Mouse (Mus musculus) lung, postnatal 0 days (tissue): ENCODE data around the gene Adprh. TPM values are rescaled to one million over a fixed set of nuclear protein-coding genes. Genes with fewer than 3 reads are reported as not detected.

Experiments used
- ATAC-seq: fragments of 200-750 bp; cut with Nextera tagmentation; 2 replicates; pipeline ENCODE4 v1.8.0; 2017; ENCODE audit warnings: moderate library complexity
- DNase-seq: peaks from one replicate; pipeline ENCODE4 v3.0.0-alpha.2; 2016; ENCODE audit warnings: low spot score
- H3K27ac ChIP-seq: fragments of 300-500 bp; sonication (generic); 2 replicates; pipeline ENCODE4 v1.5.1; 2014; ENCODE audit warnings: antibody characterized with exemption, mild to moderate bottlenecking, low read length, mixed read lengths
- H3K27me3 ChIP-seq: fragments of 300-500 bp; sonication (generic); replicated peaks from 2 replicates; pipeline ENCODE4 v1.6.1; 2014; ENCODE audit warnings: low read length, mixed read lengths; ENCODE audit not compliant: insufficient read depth
- H3K36me3 ChIP-seq: fragments of 300-500 bp; sonication (generic); 2 replicates; pipeline ENCODE4 v1.6.1; 2014; ENCODE audit warnings: low read length, mixed read lengths; ENCODE audit not compliant: insufficient read depth
- H3K4me1 ChIP-seq: fragments of 300-500 bp; sonication (generic); 2 replicates; pipeline ENCODE4 v1.6.1; 2014; ENCODE audit warnings: antibody characterized with exemption, low read depth, low read length, mixed read lengths; ENCODE audit not compliant: insufficient read depth
- H3K4me2 ChIP-seq: fragments of 300-500 bp; sonication (generic); replicated peaks from 2 replicates; pipeline ENCODE4 v1.6.1; 2014; ENCODE audit warnings: low read depth, mild to moderate bottlenecking, low read length, moderate library complexity, mixed read lengths
- H3K4me3 ChIP-seq: fragments of 300-500 bp; sonication (generic); 2 replicates; pipeline ENCODE4 v1.5.1; 2014; ENCODE audit warnings: low read depth, low read length
- H3K9ac ChIP-seq: fragments of 300-500 bp; sonication (generic); replicated peaks from 2 replicates; pipeline ENCODE4 v1.6.1; 2014; ENCODE audit warnings: low read depth, mild to moderate bottlenecking
- H3K9me3 ChIP-seq: fragments of 300-500 bp; sonication (generic); 2 replicates; pipeline ENCODE4 v1.6.1; 2016; ENCODE audit warnings: low read length, mixed read lengths
- CTCF ChIP-seq: IDR thresholded peaks from 2 replicates; pipeline ENCODE4 v1.5.1; 2016; ENCODE audit warnings: antibody characterized with exemption, mild to moderate bottlenecking
- EP300 ChIP-seq: IDR thresholded peaks from 2 replicates; pipeline ENCODE4 v1.6.1; 2016; ENCODE audit warnings: antibody characterized with exemption, mild to moderate bottlenecking, control low read depth
- WGBS: fragments of 180-500 bp; shearing (Covaris S2); extraction: QIAGEN DNeasy Blood & Tissue Kit; methylation state at CpG from one replicate; pipeline ENCODE4 v1.1.7; 2014; 5-methylcytosine and 5-hydroxymethylcytosine counted together
- polyA plus RNA-seq: library from polyadenylated mRNA; unstranded; fragments of >200 nt; fragmentation: Nextera tagmentation; extraction: Ambion mirVana; gene quantifications from 2 replicates; pipeline ENCODE4 v1.2.1, GENCODE M21; 2015

Adprh gene
- polyA plus RNA-seq, 1 experiment from 2014 or later: 59.9 TPM

GRCm38 (mm10) chr16:38395060-38395730 is 57.3 kb downstream of the Adprh start:
- no peak overlapping the region for H3K9ac ChIP-seq
- 0 out of 2 replicates have a peak overlapping the region, but pooled peaks have one; percentile 20 for H3K27ac ChIP-seq
- no peaks in the 10 kb centered on the region for H3K27me3 ChIP-seq
- TF ChIP-seq CTCF (no peak), EP300 (no peak)
- peaks cover 5% of the 10 kb centered on the region; the same call in 1 of the 2 replicates for H3K4me1 ChIP-seq
- whole genome bisulfite sequencing: 49% methylated on average over 6 of the region's 6 CpGs
- peak; percentile 24 for DNase-seq
- ATAC-seq: no peak
- no peaks in the 10 kb centered on the region for H3K9me3 ChIP-seq
- no peak overlapping the region for H3K4me2 ChIP-seq
- no peaks in the 10 kb centered on the region for H3K36me3 ChIP-seq
- H3K4me3 ChIP-seq: no peak overlapping the region

GRCm38 (mm10) chr16:38394191-38394618 is 58.3 kb downstream of the Adprh start:
- no peaks in the 10 kb centered on the region for H3K27me3 ChIP-seq

More at GRCm38 (mm10) chr16:38394191-38394618, 58.3 kb downstream of the Adprh start:
- H3K36me3 ChIP-seq: no peaks in the 10 kb centered on the region
- DNase-seq: peak; percentile 46
- TF ChIP-seq CTCF (no peak), EP300 (0 out of 2 replicates have a peak, but pooled peaks have one; percentile 25)
- no peak overlapping the region for H3K9ac ChIP-seq
- no peak overlapping the region for H3K4me2 ChIP-seq
- H3K27ac ChIP-seq: no peak overlapping the region
- H3K4me3 ChIP-seq: no peak overlapping the region
- no peaks in the 10 kb centered on the region for H3K9me3 ChIP-seq
- ATAC-seq: no peak
- H3K4me1 ChIP-seq: no peaks in the 10 kb centered on the region
- 85% methylated on average over 8 of the region's 8 CpGs for WGBS

Other genes starting within 250 kb of the Adprh start
- 0.05 and 0.10 TPM in 2 replicates for gene Nr1i2, start 157.9 kb downstream of the Adprh start, polyA plus RNA-seq
- 2.6 and 3.7 TPM in 2 replicates for gene Maats1, start 110.6 kb downstream of the Adprh start, polyA plus RNA-seq
- gene Cox17, start 105.7 kb downstream of the Adprh start, polyA plus RNA-seq: 205 and 218 TPM in 2 replicates
- gene Gm21987, start 105.7 kb downstream of the Adprh start, polyA plus RNA-seq: not detected in 2 replicates
- gene Popdc2, start 90.5 kb downstream of the Adprh start, polyA plus RNA-seq: 4.7 and 6.5 TPM in 2 replicates
- gene Pla1a, start 19.6 kb downstream of the Adprh start, polyA plus RNA-seq: 1.2 and 1.6 TPM in 2 replicates
- gene Cd80, start 2.9 kb upstream of the Adprh start, polyA plus RNA-seq: 0.14 and 0.25 TPM in 2 replicates
- gene Timmdc1, start 70.0 kb upstream of the Adprh start, polyA plus RNA-seq: 16.7 and 17.6 TPM in 2 replicates
- gene Poglut1, start 97.6 kb upstream of the Adprh start, polyA plus RNA-seq: 19.4 and 22.4 TPM in 2 replicates
- 45.2 and 45.9 TPM in 2 replicates for gene Tmem39a, start 106.0 kb upstream of the Adprh start, polyA plus RNA-seq